Mouse (Mus musculus) monocyte, adult 2 months (primary cell): ENCODE measurements around the gene Stx7.
"Not testable (repeated sequence)": the region's sequence is repeated elsewhere in the genome, so short reads cannot be mapped to it uniquely, and the experiment has no call there.

Experiments used
- DNase-seq, 2 experiments: peaks; one replicate each; pipeline ENCODE4 v3.0.0; 2022; ENCODE audit warnings: low spot score in 2 of 2, low read depth in 1 of 2

The Stx7 gene

GRCm38 (mm10) chr10:24149135-24149781 is at the start of gene Stx7:
Stx7 (plus strand) TSS chr10:24149302.
- DNase-seq, result peak; percentile 86 to 90

- not testable (repeated sequence) for DNase-seq
Observed at GRCm38 (mm10) chr10:24101812-24102211, 47.3 kb upstream of the Stx7 start, which contains the start of gene Taar8c. Taar8c (minus strand) TSS chr10:24101912.

GRCm38 (mm10) chr10:24103299-24103698 is 45.8 kb upstream of the Stx7 start:
- not testable (repeated sequence) for DNase-seq

GRCm38 (mm10) chr10:24107747-24108146 is 41.4 kb upstream of the Stx7 start:
- no peak for DNase-seq

- DNase-seq, result no peak
Observed at GRCm38 (mm10) chr10:24108236-24108635, 40.9 kb upstream of the Stx7 start.

- DNase-seq, result not testable (repeated sequence)
Observed at GRCm38 (mm10) chr10:24109434-24109833, 39.7 kb upstream of the Stx7 start, which contains the start of gene Taar9. Taar9 (minus strand) TSS chr10:24109534.

- no peak for DNase-seq
Observed at GRCm38 (mm10) chr10:24111116-24111778, 37.9 kb upstream of the Stx7 start.

GRCm38 (mm10) chr10:24131451-24132262 is 17.4 kb upstream of the Stx7 start:
- no peak for DNase-seq

GRCm38 (mm10) chr10:24132273-24132672 is 16.8 kb upstream of the Stx7 start:
- DNase-seq, result no peak

GRCm38 (mm10) chr10:24133132-24133531 is 16.0 kb upstream of the Stx7 start:
- no peak for DNase-seq

GRCm38 (mm10) chr10:24134071-24134645 is 14.9 kb upstream of the Stx7 start:
- DNase-seq, result no peak

- DNase-seq, result no peak
Observed at GRCm38 (mm10) chr10:24138623-24139261, 10.4 kb upstream of the Stx7 start.

- DNase-seq, result peak in 1 of 2 experiments; percentile 2
Observed at GRCm38 (mm10) chr10:24142735-24143134, 6.4 kb upstream of the Stx7 start.

GRCm38 (mm10) chr10:24150086-24150485 is 984 bp downstream of the Stx7 start:
- no peak for DNase-seq

GRCm38 (mm10) chr10:24158470-24159254 is 9.6 kb downstream of the Stx7 start:
- no peak for DNase-seq

- no peak for DNase-seq
Observed at GRCm38 (mm10) chr10:24159575-24159974, 10.5 kb downstream of the Stx7 start.

- DNase-seq, result peak in 1 of 2 experiments; percentile 31
Observed at GRCm38 (mm10) chr10:24160349-24160748, 11.2 kb downstream of the Stx7 start.

- DNase-seq, result peak; percentile 66 to 71
Observed at GRCm38 (mm10) chr10:24164137-24164908, 15.2 kb downstream of the Stx7 start.

GRCm38 (mm10) chr10:24164909-24165304 is 15.8 kb downstream of the Stx7 start:
- no peak for DNase-seq
